Mouse (Mus musculus) CH12.LX (cell line): ENCODE measurements around the gene Igf1r. TPM values are rescaled to one million over a fixed set of nuclear protein-coding genes. Genes with fewer than 3 reads are reported as not detected.

Source experiments
- DNase-seq: peaks from one replicate; pipeline ENCODE4 v3.0.0-alpha.2; 2013; ENCODE audit errors: extremely low read depth
- H3K27ac ChIP-seq: 2 replicates; pipeline ENCODE4 v1.5.1; 2012; ENCODE audit warnings: low read depth, mild to moderate bottlenecking, control low read depth, moderate library complexity; ENCODE audit not compliant: insufficient read depth
- H3K27me3 ChIP-seq: replicated peaks from 2 replicates; pipeline ENCODE3; 2012; ENCODE audit warnings: inconsistent platforms
- H3K36me3 ChIP-seq, 2 experiments: replicated peaks in 1 of 2; 2 replicates each; pipeline versions ENCODE3 to v1.6.1; 2012; ENCODE audit warnings: inconsistent platforms in 1 of 2, low read length in 1 of 2, mild to moderate bottlenecking in 1 of 2, mixed read lengths in 1 of 2, moderate library complexity in 1 of 2; ENCODE audit not compliant: control insufficient read depth in 1 of 2, insufficient read depth in 1 of 2
- H3K4me1 ChIP-seq, 2 experiments: 2 replicates each; pipeline ENCODE4 v1.6.1; 2012; ENCODE audit warnings: inconsistent platforms in 1 of 2, moderate library complexity in 1 of 2; ENCODE audit not compliant: insufficient read depth in 2 of 2, control insufficient read depth in 1 of 2
- H3K4me2 ChIP-seq: 2 replicates; pipeline ENCODE4 v1.6.1; 2012; ENCODE audit warnings: low read depth, mild to moderate bottlenecking, control low read depth; ENCODE audit not compliant: poor library complexity, insufficient read depth, severe bottlenecking
- H3K4me3 ChIP-seq, 3 experiments: fragments of 150-350 bp in 1 of 3; sonication (generic) in 1 of 3; replicated peaks in 1 of 3; 2 replicates each; pipeline versions ENCODE3 to v1.5.1; 2011 to 2012; ENCODE audit warnings: low read depth in 2 of 3, low read length in 2 of 3, mild to moderate bottlenecking in 2 of 3, moderate library complexity in 2 of 3, control low read depth in 1 of 3, improper control_type of control experiment in 1 of 3, inconsistent platforms in 1 of 3, mixed read lengths in 1 of 3; ENCODE audit not compliant: poor library complexity in 1 of 3
- H3K79me2 ChIP-seq: replicated peaks from 2 replicates; pipeline ENCODE4 v1.6.1; 2012; ENCODE audit warnings: mild to moderate bottlenecking, moderate library complexity; ENCODE audit not compliant: control insufficient read depth, poor library complexity, insufficient read depth, severe bottlenecking; ENCODE audit errors: extremely low read depth
- H3K9ac ChIP-seq: 2 replicates; pipeline ENCODE4 v1.6.1; 2012; ENCODE audit warnings: low read depth, mild to moderate bottlenecking, control low read depth, moderate library complexity; ENCODE audit not compliant: insufficient read depth
- H3K9me3 ChIP-seq: replicated peaks from 2 replicates; pipeline ENCODE3; 2012; ENCODE audit warnings: low read length, inconsistent platforms, mixed read lengths
- BHLHE40 ChIP-seq: IDR thresholded peaks from 2 replicates; pipeline ENCODE4 v1.6.1; 2011; ENCODE audit warnings: mild to moderate bottlenecking, low read depth, low read length, improper control_type of control experiment
- CHD1 ChIP-seq: IDR thresholded peaks from 2 replicates; pipeline ENCODE4 v1.6.1; 2012; ENCODE audit warnings: low read depth, low read length, improper control_type of control experiment, inconsistent platforms
- CHD2 ChIP-seq: IDR thresholded peaks from 2 replicates; pipeline ENCODE4 v1.6.1; 2011; ENCODE audit warnings: low read length, improper control_type of control experiment
- E2F4 ChIP-seq: IDR thresholded peaks from 2 replicates; pipeline ENCODE4 v1.6.1; 2011; ENCODE audit warnings: low read depth, low read length, improper control_type of control experiment; ENCODE audit not compliant: insufficient replicate concordance
- ELF1 ChIP-seq: IDR thresholded peaks from 2 replicates; pipeline ENCODE4 v1.6.1; 2014; ENCODE audit warnings: low read depth, mild to moderate bottlenecking, inconsistent platforms, low read length, improper control_type of control experiment
- GABPA ChIP-seq: IDR thresholded peaks from 2 replicates; pipeline ENCODE4 v1.6.1; 2012; ENCODE audit warnings: low read depth, low read length, improper control_type of control experiment, inconsistent platforms; ENCODE audit not compliant: insufficient replicate concordance
- HCFC1 ChIP-seq: IDR thresholded peaks from 2 replicates; pipeline ENCODE4 v1.6.1; 2012; ENCODE audit warnings: low read depth, mild to moderate bottlenecking, inconsistent platforms, low read length, improper control_type of control experiment
- IRF4 ChIP-seq: IDR thresholded peaks from 2 replicates; pipeline ENCODE4 v1.6.1; 2014; ENCODE audit warnings: low read depth, mild to moderate bottlenecking, inconsistent platforms, low read length, improper control_type of control experiment
- JUN ChIP-seq: IDR thresholded peaks from 2 replicates; pipeline ENCODE4 v1.6.1; 2011; ENCODE audit warnings: low read depth, mild to moderate bottlenecking, low read length, improper control_type of control experiment, moderate library complexity; ENCODE audit not compliant: insufficient read depth
- MAFK ChIP-seq: IDR thresholded peaks from 2 replicates; pipeline ENCODE4 v1.6.1; 2011; ENCODE audit warnings: low read length, improper control_type of control experiment; ENCODE audit not compliant: insufficient replicate concordance
- MAX ChIP-seq: IDR thresholded peaks from 2 replicates; pipeline ENCODE4 v1.6.1; 2011; ENCODE audit warnings: low read length, improper control_type of control experiment
- MAZ ChIP-seq: IDR thresholded peaks from 2 replicates; pipeline ENCODE4 v1.6.1; 2012; ENCODE audit warnings: low read depth, mild to moderate bottlenecking, inconsistent platforms, low read length, improper control_type of control experiment, moderate library complexity
- NELFE ChIP-seq: IDR thresholded peaks from 2 replicates; pipeline ENCODE4 v1.6.1; 2011; ENCODE audit warnings: low read depth, low read length, improper control_type of control experiment
- PAX5 ChIP-seq: IDR thresholded peaks from 2 replicates; pipeline ENCODE4 v1.6.1; 2012; ENCODE audit warnings: low read length, inconsistent platforms, mixed read lengths
- POLR2A ChIP-seq: IDR thresholded peaks from 2 replicates; pipeline ENCODE4 v1.6.1; 2011; ENCODE audit warnings: low read depth, mild to moderate bottlenecking, improper control_type of control experiment, low read length
- POLR2AphosphoS2 ChIP-seq: IDR thresholded peaks from 2 replicates; pipeline ENCODE4 v1.6.1; 2011; ENCODE audit warnings: low read depth, low read length, improper control_type of control experiment
- RAD21 ChIP-seq: IDR thresholded peaks from 2 replicates; pipeline ENCODE4 v1.6.1; 2011; ENCODE audit warnings: low read depth, mild to moderate bottlenecking, low read length, improper control_type of control experiment, moderate library complexity
- RCOR1 ChIP-seq: conservative IDR thresholded peaks from 2 replicates; pipeline ENCODE4 v1.6.1; 2012; ENCODE audit warnings: low read depth, mild to moderate bottlenecking, inconsistent platforms, low read length, improper control_type of control experiment
- SIN3A ChIP-seq: IDR thresholded peaks from 2 replicates; pipeline ENCODE4 v1.6.1; 2012; ENCODE audit warnings: low read length, improper control_type of control experiment, inconsistent platforms
- TBP ChIP-seq: conservative IDR thresholded peaks from 2 replicates; pipeline ENCODE4 v1.6.1; 2011; ENCODE audit warnings: low read depth, low read length, improper control_type of control experiment
- TCF12 ChIP-seq: IDR thresholded peaks from 2 replicates; pipeline ENCODE4 v1.6.1; 2014; ENCODE audit warnings: low read depth, mild to moderate bottlenecking, inconsistent platforms, low read length, improper control_type of control experiment
- UBTF ChIP-seq: IDR thresholded peaks from 2 replicates; pipeline ENCODE4 v1.6.1; 2012; ENCODE audit warnings: low read depth, mild to moderate bottlenecking, inconsistent platforms, low read length, improper control_type of control experiment, moderate library complexity
- USF2 ChIP-seq: conservative IDR thresholded peaks from 2 replicates; pipeline ENCODE4 v1.6.1; 2011; ENCODE audit warnings: low read depth, low read length, improper control_type of control experiment
- ZC3H11A ChIP-seq: IDR thresholded peaks from 2 replicates; pipeline ENCODE4 v1.6.1; 2012; ENCODE audit warnings: low read depth, mild to moderate bottlenecking, inconsistent platforms, low read length, improper control_type of control experiment
- ZKSCAN1 ChIP-seq: IDR thresholded peaks from 2 replicates; pipeline ENCODE4 v1.6.1; 2012; ENCODE audit warnings: low read depth, inconsistent platforms, low read length, improper control_type of control experiment, borderline replicate concordance
- ZMIZ1 ChIP-seq: IDR thresholded peaks from 2 replicates; pipeline ENCODE4 v1.6.1; 2012; ENCODE audit warnings: low read depth, mild to moderate bottlenecking, inconsistent platforms, low read length, improper control_type of control experiment
- ZNF384 ChIP-seq: IDR thresholded peaks from 2 replicates; pipeline ENCODE4 v1.6.1; 2012; ENCODE audit warnings: low read depth, low read length, improper control_type of control experiment, inconsistent platforms
- dilution Hi-C: fragments of 300-500 bp; cut with MboI; formaldehyde crosslinking; loops from 2 replicates; pipeline ENCODE4 v1.14.3; 2020; ENCODE audit warnings: low sequenced_read_pairs; ENCODE audit not compliant: extremely low pct_unique_long_range_greater_than_20kb, extremely low pct_ligation_motif_present
- in situ Hi-C: fragments of 300-500 bp; cut with MboI; formaldehyde crosslinking; loops from 3 replicates; pipeline ENCODE4 v1.14.3; 2019; ENCODE audit warnings: low sequenced_read_pairs, low pct_ligation_motif_present, low pct_unique_long_range_greater_than_20kb, mixed read lengths
- polyA plus RNA-seq: library from polyadenylated mRNA; unstranded; fragments of >175 nt; gene quantifications from 2 replicates; pipeline ENCODE4 v1.2.1, GENCODE M21; 2012; ENCODE audit warnings: low read depth; ENCODE audit not compliant: insufficient read length
- total RNA-seq, 2 experiments: library from RNA; depleted of rRNA; stranded (reverse); fragments of 300-350 nt in 1 of 2; fragments of >200 nt in 1 of 2; gene quantifications; 2 replicates each; pipeline ENCODE4 v1.2.3; 2012 to 2014

Igf1r gene
- total and polyA plus RNA-seq, 3 experiments = 0.19 to 1.6 (median 0.29) TPM

- DNase-seq = no peak
- H3K36me3 ChIP-seq = no peaks in the 10 kb centered on the region
- H3K4me2 ChIP-seq = no peak overlapping the region
- H3K27me3 ChIP-seq = peaks cover 37% of the 10 kb centered on the region
- dilution Hi-C loops = no loop called here
- H3K9me3 ChIP-seq = no peaks in the 10 kb centered on the region
- no peak overlapping the region for H3K4me3 ChIP-seq
- TF ChIP-seq MAZ (no peak), POLR2A (no peak), JUN (no peak), MAFK (no peak), MAX (no peak), ZKSCAN1 (no peak), BHLHE40 (no peak), HCFC1 (no peak), PAX5 (no peak), POLR2AphosphoS2 (no peak), ELF1 (no peak), ZNF384 (no peak), RCOR1 (no peak), USF2 (no peak), E2F4 (no peak), CHD1 (no peak), TBP (no peak), ZMIZ1 (no peak), IRF4 (no peak), RAD21 (no peak)
- TF ChIP-seq, all 38 proteins: peak for 0
- in situ Hi-C loops = no loop called here
- Histone ChIP-seq H3K4me1 (peaks cover 0 to 11% of the 10 kb centered on the region in 2 experiments; a peak in 2 of 4 replicates), H3K27ac (no peak overlapping the region), H3K79me2 (no peaks in the 10 kb centered on the region), H3K9ac (no peak overlapping the region)
Observed at GRCm38 (mm10) chr7:67983451-67983850, 30.8 kb downstream of the Igf1r start.

GRCm38 (mm10) chr7:67985003-67985416 is 32.4 kb downstream of the Igf1r start:
- Histone ChIP-seq H3K4me3 (no peak overlapping the region), H3K36me3 (no peaks in the 10 kb centered on the region), H3K9me3 (no peaks in the 10 kb centered on the region), H3K4me2 (no peak overlapping the region), H3K9ac (no peak overlapping the region), H3K4me1 (peaks cover 0 to 11% of the 10 kb centered on the region in 2 experiments; a peak in 2 of 4 replicates), H3K79me2 (no peaks in the 10 kb centered on the region), H3K27me3 (peaks cover 50% of the 10 kb centered on the region), H3K27ac (no peak overlapping the region)
- in situ Hi-C loops (no loop called here), dilution Hi-C loops (no loop called here)
- DNase-seq = no peak
- TF ChIP-seq NELFE (no peak), UBTF (no peak), SIN3A (no peak), ELF1 (no peak), MAZ (no peak), HCFC1 (no peak), E2F4 (no peak), PAX5 (no peak), IRF4 (no peak), USF2 (no peak), ZC3H11A (no peak), CHD2 (no peak), POLR2AphosphoS2 (no peak), TBP (no peak), BHLHE40 (no peak), TCF12 (no peak), JUN (no peak), GABPA (no peak), POLR2A (no peak), CHD1 (no peak)
